Mouse (Mus musculus): Measurements from ENCODE around the gene 1700008P02Rik. TPM values are rescaled to one million over a fixed set of nuclear protein-coding genes. Genes with fewer than 3 reads are reported as not detected.

1700008P02Rik gene
- polyA plus RNA-seq (2014; fragmentation: Illumina TruSeq; extraction: RNeasy Lipid Tissue Mini Kit (QIAGEN cat#74804); ENCODE audit: low read depth, low replicate concordance), result not detected

DNA sequence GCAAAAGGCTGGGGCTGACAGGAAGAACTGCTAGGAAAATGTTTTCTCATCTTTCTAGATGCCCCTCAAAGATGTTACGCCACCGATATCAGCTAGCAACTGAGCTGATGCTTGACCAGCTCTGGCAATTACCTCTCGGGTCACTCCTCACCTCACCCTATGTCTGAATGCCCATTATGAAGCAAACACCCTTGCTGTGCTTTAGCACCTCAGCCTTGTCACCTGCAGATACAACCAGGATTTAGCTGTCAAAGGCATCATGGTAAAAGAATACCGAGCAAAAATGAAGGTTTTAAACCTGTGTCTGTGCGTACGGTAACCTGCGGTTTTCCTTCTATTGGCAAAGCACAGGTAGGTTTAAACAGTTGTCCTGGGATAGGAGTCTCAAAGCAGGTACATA is at the start of gene 1700008P02Rik:
Gene 1700008P02Rik, minus strand, starts transcription at position 101 of the 400 bp plus-strand sequence.

Data from heart, adult 10 weeks (tissue).